Mouse (Mus musculus) lung, postnatal 36 days (tissue): ENCODE data around the gene Zswim5.

Source experiments
- DNase-seq: peaks from one replicate; pipeline ENCODE4 v3.0.0; 2022; ENCODE audit warnings: mixed read lengths

Zswim5 gene

DNA sequence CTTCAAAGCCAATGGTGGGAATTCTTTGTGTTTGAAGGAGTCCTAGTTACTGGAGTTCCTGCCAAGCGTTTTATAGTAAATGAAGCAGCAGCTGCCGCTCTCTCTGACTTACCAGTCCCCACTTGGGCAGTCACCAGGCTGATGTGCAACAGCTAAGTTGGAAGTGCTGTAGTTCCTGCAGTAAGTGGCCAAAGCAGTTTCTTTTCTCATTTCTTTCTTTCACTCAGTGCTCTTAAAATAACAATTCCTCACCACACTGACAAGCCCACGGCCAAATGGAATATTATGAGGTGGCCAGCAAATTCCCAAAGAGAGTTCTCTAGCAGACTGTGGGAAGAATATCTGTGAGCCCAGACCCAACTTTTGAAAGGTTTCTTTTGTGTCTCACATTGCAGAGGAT is 129.9 kb downstream of the Zswim5 start:
- DNase-seq, result no peak

DNA sequence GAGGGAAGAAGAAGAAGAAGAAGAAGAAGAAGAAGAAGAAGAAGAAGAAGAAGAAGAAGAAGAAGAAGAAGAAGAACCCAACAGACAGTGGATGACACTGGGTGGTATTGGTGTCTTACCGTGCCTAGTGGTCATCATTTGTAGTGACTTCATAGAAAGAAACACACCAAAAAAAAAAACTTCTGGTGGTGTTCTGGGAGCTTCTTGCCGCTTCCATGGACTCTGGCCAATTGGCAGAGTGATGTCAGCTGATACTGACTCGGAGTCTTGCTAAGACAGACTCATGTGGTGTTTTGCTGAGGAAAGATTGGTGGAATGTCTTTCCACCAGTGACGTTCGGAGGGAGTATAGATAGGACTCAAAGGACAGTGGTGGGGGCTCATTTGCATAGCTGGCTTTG is 133.1 kb downstream of the Zswim5 start:
- DNase-seq, result no peak

- DNase-seq, result no peak
Measured at GRCm38 (mm10) chr4:117013596-117013995, 136.4 kb downstream of the Zswim5 start.

GRCm38 (mm10) chr4:117014901-117015415 is 137.8 kb downstream of the Zswim5 start:
- DNase-seq, result no peak

DNA sequence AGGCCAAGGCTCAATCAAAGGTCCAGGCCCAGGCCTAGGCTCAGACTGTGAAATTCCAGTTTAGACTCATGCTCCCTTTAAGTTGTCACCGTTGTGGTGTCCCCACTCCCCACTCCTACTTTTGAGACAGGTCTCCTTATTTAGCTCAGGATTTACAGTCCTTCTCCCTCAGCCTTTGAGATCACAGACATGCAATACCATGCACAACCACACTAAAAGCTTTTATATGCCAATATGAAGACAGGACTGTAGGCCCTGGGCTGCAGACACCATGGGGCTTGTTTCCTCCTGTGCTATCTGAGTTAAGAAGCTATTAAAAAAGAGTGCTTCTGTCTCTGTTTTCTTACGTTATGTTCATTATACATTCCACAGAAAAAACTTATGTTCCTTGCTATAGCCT is 140.6 kb downstream of the Zswim5 start:
- DNase-seq, result no peak

- DNase-seq, result no peak
Measured at GRCm38 (mm10) chr4:117018327-117018726, 141.2 kb downstream of the Zswim5 start.

DNA sequence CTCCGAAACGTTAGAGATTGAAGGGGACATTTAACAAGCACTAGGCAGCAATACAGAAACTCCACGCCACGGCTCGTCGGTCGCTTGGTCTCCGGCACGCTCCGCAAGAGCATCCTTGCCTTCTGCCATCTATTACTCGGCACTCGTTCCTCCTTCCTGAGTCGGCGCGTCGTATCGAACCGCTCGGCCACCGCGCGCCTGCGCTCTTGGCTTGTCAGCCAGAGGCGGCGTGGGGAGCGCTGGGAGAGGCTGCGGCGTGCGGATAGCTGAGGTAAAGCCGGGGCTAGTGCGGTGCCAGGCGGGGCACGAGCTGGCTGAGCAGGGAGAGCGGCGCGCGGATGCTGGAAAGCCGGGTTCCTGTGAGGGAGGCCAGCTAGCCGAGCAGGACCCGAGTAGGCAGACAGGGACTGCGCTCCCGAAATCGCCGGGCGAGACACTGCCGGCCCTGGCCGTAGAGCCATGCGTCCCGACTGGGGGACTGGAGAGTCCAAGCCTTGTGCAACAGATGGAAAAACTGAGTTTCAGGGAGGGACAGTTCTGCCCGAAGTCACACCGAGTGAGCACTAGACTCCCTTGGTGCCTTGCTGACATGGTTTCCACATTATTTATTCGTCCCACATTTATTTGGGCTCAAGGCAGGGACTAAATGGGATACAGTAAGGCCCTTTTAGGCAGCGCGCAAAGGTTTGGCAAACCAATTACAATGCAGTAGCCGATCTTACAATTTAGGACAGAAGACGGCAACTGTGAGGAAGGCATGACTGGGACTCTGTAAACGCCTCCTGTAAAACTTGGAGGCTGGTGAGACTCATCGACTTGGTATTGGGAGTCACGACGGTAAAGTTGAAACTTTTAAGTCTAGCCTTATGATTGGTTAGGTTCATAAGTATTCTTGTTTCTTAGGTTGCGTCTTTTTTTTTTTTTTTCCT is 142.3 kb downstream of the Zswim5 start, which contains the start of gene Eif2b3:
Eif2b3 (plus strand) TSS at position 197 of the 929 bp plus-strand sequence.
- DNase-seq, result peak; percentile 92

GRCm38 (mm10) chr4:117023469-117023868 is 146.3 kb downstream of the Zswim5 start:
- DNase-seq, result no peak

DNA sequence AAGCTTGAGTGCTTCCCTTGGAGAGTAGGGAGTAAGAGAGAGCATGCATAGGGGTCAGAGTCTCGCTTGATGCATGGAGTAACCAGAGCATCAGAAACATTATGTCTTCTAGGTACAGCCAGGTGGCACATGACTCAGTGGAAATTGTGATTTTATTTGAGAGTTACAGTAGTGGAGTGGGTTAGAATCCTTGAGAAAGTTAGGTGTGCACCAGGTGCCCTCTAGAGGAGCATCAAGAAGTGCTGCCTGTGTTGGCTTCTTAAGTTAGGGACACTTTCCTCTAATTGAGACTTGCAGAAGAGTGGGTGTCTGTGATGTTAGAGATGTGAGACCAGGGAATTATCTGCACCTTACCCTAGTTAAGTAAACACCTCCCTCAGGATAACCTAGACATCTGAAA is 153.9 kb downstream of the Zswim5 start:
- peak; percentile 25 for DNase-seq
